In the genomic region with DNA sequence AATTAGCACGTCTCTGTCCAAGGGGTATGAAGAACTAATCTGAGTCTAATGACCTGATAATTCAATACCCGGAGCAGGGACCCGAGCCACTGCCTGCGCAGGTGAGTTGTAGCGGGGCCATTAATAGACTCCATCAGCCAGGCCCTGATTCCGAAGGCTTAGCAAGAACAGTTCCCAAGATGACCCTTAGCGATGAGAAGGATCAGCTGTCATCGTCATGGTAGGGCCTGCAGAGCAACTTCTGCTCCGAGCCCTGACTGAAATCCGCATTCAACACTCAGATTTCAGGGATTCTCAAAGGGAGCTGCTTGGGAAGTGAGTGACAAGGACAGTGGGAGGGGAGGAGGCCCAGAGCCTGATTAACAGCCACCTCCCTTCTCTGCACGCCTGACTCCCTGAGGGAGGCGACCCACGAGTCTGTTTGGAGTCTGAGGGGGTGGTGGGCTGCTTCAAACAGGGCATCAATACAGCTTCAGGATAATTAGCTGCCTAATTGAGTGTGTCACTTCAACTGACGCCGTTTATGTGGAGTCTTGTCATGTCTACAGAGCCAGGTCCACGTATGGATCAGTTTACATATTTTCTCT, we compare ENCODE assay signal across 18 mouse cellular contexts. TPM values are rescaled to one million over a fixed set of nuclear protein-coding genes. Genes with fewer than 3 reads are reported as not detected.
DNase-seq lines count a peak whose midpoint lies in the region; ATAC-seq lines count a peak whose summit lies in the region.
"Had no signal": no experiment of that assay in that cellular context is flagged by ENCODE, and none has a peak within 500 bp of the region (broad histone marks: within the 10 kb centered on the region; RNA-seq: fewer than 3 reads in every experiment).

No protein-coding gene starts in this region.

- H3K36me3 ChIP-seq in forebrain, embryonic 12.5 days (replicated peaks): no peaks in the 10 kb centered on the region
- no peaks in the 10 kb centered on the region for H3K36me3 ChIP-seq in forebrain, embryonic 15.5 days
- no peaks in the 10 kb centered on the region for H3K36me3 ChIP-seq in midbrain, embryonic 10.5 days
- no peaks in the 10 kb centered on the region for H3K36me3 ChIP-seq in midbrain, embryonic 11.5 days (ENCODE audit: control insufficient read depth, insufficient read depth, low read length)
- H3K36me3 ChIP-seq in forebrain, embryonic 14.5 days (ENCODE audit: control insufficient read depth, insufficient read depth, low read length): no peaks in the 10 kb centered on the region
- H3K36me3 ChIP-seq in limb, embryonic 13.5 days: no peaks in the 10 kb centered on the region
- H3K36me3 ChIP-seq: embryonic facial prominence, embryonic 12.5 days; hindbrain, embryonic 15.5 days; limb, embryonic 15.5 days; liver, embryonic 15.5 days; neural tube, embryonic 13.5 days had no signal

- DNase-seq in midbrain, embryonic 10.5 days (ENCODE audit: low spot score): no peak
- DNase-seq in midbrain, embryonic 11.5 days (ENCODE audit: low spot score, missing footprints): no peak
- DNase-seq in forebrain, embryonic 14.5 days (ENCODE audit: low spot score): peak; percentile 43
- no peak for DNase-seq in adrenal gland, adult 8-10 months
- DNase-seq: B cell, adult 2 months; cerebellum, adult 2 months; right cerebral cortex, postnatal 14 days; thymus, postnatal 36 days had no signal

- WGBS in forebrain, embryonic 12.5 days: 37% methylated on average over 16 of the region's 16 CpGs
- WGBS in forebrain, embryonic 15.5 days: 21% methylated on average over 16 of the region's 16 CpGs
- 57% methylated on average over 16 of the region's 16 CpGs for WGBS in midbrain, embryonic 10.5 days
- WGBS in midbrain, embryonic 11.5 days: 45% methylated on average over 16 of the region's 16 CpGs
- WGBS in forebrain, embryonic 14.5 days: 25% methylated on average over 16 of the region's 16 CpGs
- 61% methylated on average over 16 of the region's 16 CpGs for WGBS in limb, embryonic 13.5 days

- peak overlapping the region; percentile 21 for H3K4me2 ChIP-seq in forebrain, embryonic 12.5 days
- no peak overlapping the region for H3K4me2 ChIP-seq in forebrain, embryonic 15.5 days (replicated peaks)
- no peak overlapping the region for H3K4me2 ChIP-seq in midbrain, embryonic 11.5 days
- no peak overlapping the region for H3K4me2 ChIP-seq in forebrain, embryonic 14.5 days (ENCODE audit: low read length)
- H3K4me2 ChIP-seq in limb, embryonic 13.5 days (replicated peaks): no peak overlapping the region
- H3K4me2 ChIP-seq: embryonic facial prominence, embryonic 12.5 days; hindbrain, embryonic 15.5 days; limb, embryonic 15.5 days; liver, embryonic 15.5 days; neural tube, embryonic 13.5 days had no signal

- no peak overlapping the region for H3K4me3 ChIP-seq in forebrain, embryonic 12.5 days (replicated peaks)
- H3K4me3 ChIP-seq in forebrain, embryonic 15.5 days: no peak overlapping the region
- H3K4me3 ChIP-seq in midbrain, embryonic 10.5 days: no peak overlapping the region
- no peak overlapping the region for H3K4me3 ChIP-seq in midbrain, embryonic 11.5 days (ENCODE audit: low read depth, low read length)
- no peak overlapping the region for H3K4me3 ChIP-seq in forebrain, embryonic 14.5 days (ENCODE audit: low read depth, low read length)
- H3K4me3 ChIP-seq in limb, embryonic 13.5 days: no peak overlapping the region
- H3K4me3 ChIP-seq: embryonic facial prominence, embryonic 12.5 days; hindbrain, embryonic 15.5 days; limb, embryonic 15.5 days; liver, embryonic 15.5 days; neural tube, embryonic 13.5 days had no signal

- peak overlapping the region; percentile 61 for H3K27ac ChIP-seq in forebrain, embryonic 12.5 days
- no peak overlapping the region for H3K27ac ChIP-seq in forebrain, embryonic 15.5 days (replicated peaks)
- H3K27ac ChIP-seq in midbrain, embryonic 10.5 days (replicated peaks): peak overlapping the region; percentile 79
- no peak overlapping the region for H3K27ac ChIP-seq in midbrain, embryonic 11.5 days (ENCODE audit: low read depth, low read length)
- H3K27ac ChIP-seq in forebrain, embryonic 14.5 days (ENCODE audit: low read depth, low read length): no peak overlapping the region
- H3K27ac ChIP-seq in limb, embryonic 13.5 days: no peak overlapping the region
- H3K27ac ChIP-seq: embryonic facial prominence, embryonic 12.5 days; hindbrain, embryonic 15.5 days; limb, embryonic 15.5 days; liver, embryonic 15.5 days; neural tube, embryonic 13.5 days had no signal

- peak; percentile 37; the same call in 1 of the 2 replicates for ATAC-seq in forebrain, embryonic 12.5 days (ENCODE audit: low FRiP score)
- no peak for ATAC-seq in forebrain, embryonic 15.5 days (replicated peaks)
- no peak for ATAC-seq in midbrain, embryonic 11.5 days (ENCODE audit: low FRiP score)
- no peak for ATAC-seq in forebrain, embryonic 14.5 days
- peak; percentile 32; the same call in 1 of the 2 replicates for ATAC-seq in limb, embryonic 13.5 days (ENCODE audit: low FRiP score, low read depth)
- ATAC-seq in megakaryocyte, adult 5-6 weeks (ENCODE audit: poor library complexity, severe bottlenecking): no peak
- ATAC-seq: intestine, postnatal 0 days had no signal

- peaks cover 28% of the 10 kb centered on the region for H3K4me1 ChIP-seq in forebrain, embryonic 12.5 days
- H3K4me1 ChIP-seq in forebrain, embryonic 15.5 days: peaks cover 20% of the 10 kb centered on the region
- H3K4me1 ChIP-seq in midbrain, embryonic 10.5 days: peaks cover 42% of the 10 kb centered on the region
- peaks cover 14% of the 10 kb centered on the region for H3K4me1 ChIP-seq in midbrain, embryonic 11.5 days (ENCODE audit: control insufficient read depth, insufficient read depth, low read length)
- peaks cover 14% of the 10 kb centered on the region for H3K4me1 ChIP-seq in forebrain, embryonic 14.5 days (ENCODE audit: control insufficient read depth, insufficient read depth, low read length)
- H3K4me1 ChIP-seq in limb, embryonic 13.5 days: peaks cover 8% of the 10 kb centered on the region; the same call in 1 of the 2 replicates
- H3K4me1 ChIP-seq: limb, embryonic 15.5 days; liver, embryonic 15.5 days had no signal

- 0 out of 2 replicates have a peak, but pooled peaks cover 2% of the 10 kb centered on the region for H3K27me3 ChIP-seq in forebrain, embryonic 12.5 days
- H3K27me3 ChIP-seq in forebrain, embryonic 15.5 days: no peaks in the 10 kb centered on the region
- no peaks in the 10 kb centered on the region for H3K27me3 ChIP-seq in midbrain, embryonic 10.5 days (ENCODE audit: low read depth, poor library complexity, severe bottlenecking)
- no peaks in the 10 kb centered on the region for H3K27me3 ChIP-seq in midbrain, embryonic 11.5 days (ENCODE audit: control insufficient read depth, insufficient read depth, low read length)
- no peaks in the 10 kb centered on the region for H3K27me3 ChIP-seq in forebrain, embryonic 14.5 days (replicated peaks; ENCODE audit: control insufficient read depth, insufficient read depth, low read length)
- no peaks in the 10 kb centered on the region for H3K27me3 ChIP-seq in limb, embryonic 13.5 days
- H3K27me3 ChIP-seq: embryonic facial prominence, embryonic 12.5 days; hindbrain, embryonic 15.5 days; limb, embryonic 15.5 days; liver, embryonic 15.5 days; neural tube, embryonic 13.5 days had no signal

- peaks cover 8% of the 10 kb centered on the region; the same call in 1 of the 2 replicates for H3K9me3 ChIP-seq in forebrain, embryonic 12.5 days
- no peaks in the 10 kb centered on the region for H3K9me3 ChIP-seq in forebrain, embryonic 15.5 days
- peaks cover 7% of the 10 kb centered on the region; the same call in 1 of the 2 replicates for H3K9me3 ChIP-seq in midbrain, embryonic 10.5 days (replicated peaks)
- H3K9me3 ChIP-seq in midbrain, embryonic 11.5 days (ENCODE audit: control insufficient read depth, low read length): peaks cover 2% of the 10 kb centered on the region; the same call in 1 of the 2 replicates
- H3K9me3 ChIP-seq in forebrain, embryonic 14.5 days (replicated peaks; ENCODE audit: control insufficient read depth, low read length): 0 out of 2 replicates have a peak, but pooled peaks cover 2% of the 10 kb centered on the region
- no peaks in the 10 kb centered on the region for H3K9me3 ChIP-seq in limb, embryonic 13.5 days
- H3K9me3 ChIP-seq: embryonic facial prominence, embryonic 12.5 days; hindbrain, embryonic 15.5 days; limb, embryonic 15.5 days; liver, embryonic 15.5 days; neural tube, embryonic 13.5 days had no signal

- peak overlapping the region; percentile 1; the same call in 1 of the 2 replicates for H3K9ac ChIP-seq in forebrain, embryonic 12.5 days
- no peak overlapping the region for H3K9ac ChIP-seq in forebrain, embryonic 15.5 days (replicated peaks)
- H3K9ac ChIP-seq in midbrain, embryonic 11.5 days (ENCODE audit: low read length): no peak overlapping the region
- peak overlapping the region; percentile 25; the same call in 1 of the 2 replicates for H3K9ac ChIP-seq in forebrain, embryonic 14.5 days (ENCODE audit: low read length)
- no peak overlapping the region for H3K9ac ChIP-seq in limb, embryonic 13.5 days
- H3K9ac ChIP-seq: embryonic facial prominence, embryonic 12.5 days; hindbrain, embryonic 15.5 days; limb, embryonic 15.5 days; liver, embryonic 15.5 days; neural tube, embryonic 13.5 days had no signal

RNA-seq across cellular contexts. Expression of gene Pdcd5, which starts 16.6 kb away (rescaled TPM):
- 265 and 275 TPM in 2 replicates for polyA plus RNA-seq in forebrain, embryonic 12.5 days (2016; fragmentation: Nextera tagmentation; extraction: Ambion mirVana)
- 219 and 234 TPM in 2 replicates for polyA plus RNA-seq in forebrain, embryonic 15.5 days (2015; fragmentation: Nextera tagmentation; extraction: Ambion mirVana)
- polyA plus RNA-seq in midbrain, embryonic 10.5 days (2016; fragmentation: Nextera tagmentation; extraction: Ambion mirVana): 307 and 342 TPM in 2 replicates
- polyA plus RNA-seq in midbrain, embryonic 11.5 days (2014; fragmentation: Nextera tagmentation; extraction: Ambion mirVana): 307 and 310 TPM in 2 replicates
- 232 and 268 TPM in 2 replicates for polyA plus RNA-seq in forebrain, embryonic 14.5 days (2014; fragmentation: Nextera tagmentation; extraction: Ambion mirVana)
- polyA plus RNA-seq in limb, embryonic 13.5 days (2015; fragmentation: Nextera tagmentation; extraction: Ambion mirVana): 293 and 337 TPM in 2 replicates
- 76.4 and 86.1 TPM in 2 replicates for total RNA-seq in megakaryocyte, adult 5-6 weeks (2015)
- 36.6 and 52.4 TPM in 2 replicates for total RNA-seq in megakaryocyte, adult 5-6 weeks (2017)
- 10 to 100 TPM; 50.4 to 60.7 (median 53.5) TPM for total RNA-seq in adrenal gland, adult 8-10 months (2022)

Comparison
In these comparisons a context has a peak if more than half of its experiments do, and no peak if none do; other contexts are left out.
1. ATAC-seq: peak in forebrain, embryonic 12.5 days (single experiment) and limb, embryonic 13.5 days (single experiment); none in forebrain, embryonic 15.5 days (single experiment), midbrain, embryonic 11.5 days (single experiment), forebrain, embryonic 14.5 days (single experiment) and megakaryocyte, adult 5-6 weeks (single experiment).
2. H3K27ac ChIP-seq: peak in forebrain, embryonic 12.5 days (single experiment) and midbrain, embryonic 10.5 days (single experiment); none in forebrain, embryonic 15.5 days (single experiment), midbrain, embryonic 11.5 days (single experiment), forebrain, embryonic 14.5 days (single experiment) and limb, embryonic 13.5 days (single experiment).
3. H3K9ac ChIP-seq: peak in forebrain, embryonic 12.5 days (single experiment) and forebrain, embryonic 14.5 days (single experiment); none in forebrain, embryonic 15.5 days (single experiment), midbrain, embryonic 11.5 days (single experiment) and limb, embryonic 13.5 days (single experiment).